Mouse (Mus musculus) kidney, postnatal 14 days (tissue): Measurements from ENCODE around the gene Trim11.
"Not testable (repeated sequence)": the region's sequence is repeated elsewhere in the genome, so short reads cannot be mapped to it uniquely, and the experiment has no call there.

Experiments used
- DNase-seq: peaks from one replicate; pipeline ENCODE4 v3.0.0; 2022; ENCODE audit warnings: mixed read lengths

Trim11 gene

GRCm38 (mm10) chr11:58978027-58978705, at the start of gene Trim11:
Gene Trim11, plus strand, starts transcription at chr11:58978093.
- peak; percentile 71 for DNase-seq

DNA sequence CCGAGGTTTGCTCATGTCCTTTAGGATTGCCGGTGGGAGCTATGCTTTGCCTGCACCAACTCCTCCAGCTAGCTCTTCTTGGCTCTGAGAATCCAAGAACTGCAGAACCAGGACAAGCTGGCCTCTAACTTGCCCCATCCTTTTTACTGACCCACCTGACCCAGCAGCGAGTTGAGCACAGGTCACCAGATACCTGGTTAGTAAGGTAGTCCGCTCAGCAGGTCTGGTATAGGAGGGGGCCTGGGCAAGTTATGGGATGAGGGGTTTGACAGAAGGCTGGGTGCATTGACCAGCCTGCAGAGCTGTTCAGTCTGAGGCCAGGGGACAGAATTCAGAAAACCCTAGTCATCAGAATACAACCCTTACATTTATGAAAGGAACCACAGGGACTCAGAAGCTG, 48.8 kb upstream of the Trim11 start:
- DNase-seq, result no peak

- DNase-seq, result peak; percentile 49
These were observed 48.3 kb upstream of the Trim11 start for GRCm38 (mm10) chr11:58929641-58930040.

- no peak for DNase-seq
These were observed 47.6 kb upstream of the Trim11 start for GRCm38 (mm10) chr11:58930254-58930653.

GRCm38 (mm10) chr11:58931576-58931975, 46.3 kb upstream of the Trim11 start:
- no peak for DNase-seq

DNA sequence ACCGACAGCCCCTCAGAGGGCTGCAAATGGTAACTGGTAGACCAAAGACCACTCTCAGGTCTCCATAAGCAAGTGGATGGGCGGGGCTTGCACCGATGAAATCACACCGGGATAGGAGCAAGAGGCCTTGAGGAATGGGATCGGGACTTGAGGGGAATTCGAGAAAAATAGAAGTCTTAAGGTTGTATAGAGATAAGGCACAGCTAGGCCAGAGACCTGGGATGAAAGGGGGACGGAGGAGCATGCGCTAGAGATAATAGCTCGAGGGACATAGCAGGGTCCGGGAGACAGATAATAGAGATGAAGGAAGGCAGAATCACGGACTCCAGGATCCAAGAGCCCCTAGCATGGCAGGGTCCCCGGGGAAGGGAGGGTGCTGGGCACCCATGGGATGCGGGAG, 40.0 kb upstream of the Trim11 start:
- DNase-seq, result no peak

- peak; percentile 96 for DNase-seq
These were observed 39.4 kb upstream of the Trim11 start, which contains the start of gene Rnf187 for GRCm38 (mm10) chr11:58938322-58939087. Gene Rnf187, minus strand, starts transcription at chr11:58938916.

GRCm38 (mm10) chr11:58939088-58939439, 38.8 kb upstream of the Trim11 start:
- no peak for DNase-seq

- no peak for DNase-seq
These were observed 33.8 kb upstream of the Trim11 start for GRCm38 (mm10) chr11:58944136-58944535.

DNA sequence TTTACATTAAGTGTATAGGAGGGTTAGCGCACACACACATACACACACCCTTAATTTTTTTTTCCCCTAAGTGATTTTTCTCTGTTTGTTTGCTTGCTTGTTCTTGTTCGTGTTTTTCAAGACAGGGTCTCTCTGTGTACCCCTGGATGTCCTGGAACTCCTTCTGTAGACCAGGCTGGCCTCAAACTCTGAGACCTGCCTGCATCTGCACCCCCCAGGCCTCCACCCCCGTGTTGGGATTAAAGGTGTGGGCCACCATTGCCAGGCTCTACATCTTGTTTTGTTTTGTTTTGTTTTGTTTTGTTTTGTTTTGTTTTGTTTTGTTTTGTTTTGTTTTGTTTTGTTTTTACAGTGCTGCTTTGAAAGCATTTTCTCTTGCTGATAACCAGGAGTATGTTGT, 30.6 kb upstream of the Trim11 start:
- no peak for DNase-seq

DNA sequence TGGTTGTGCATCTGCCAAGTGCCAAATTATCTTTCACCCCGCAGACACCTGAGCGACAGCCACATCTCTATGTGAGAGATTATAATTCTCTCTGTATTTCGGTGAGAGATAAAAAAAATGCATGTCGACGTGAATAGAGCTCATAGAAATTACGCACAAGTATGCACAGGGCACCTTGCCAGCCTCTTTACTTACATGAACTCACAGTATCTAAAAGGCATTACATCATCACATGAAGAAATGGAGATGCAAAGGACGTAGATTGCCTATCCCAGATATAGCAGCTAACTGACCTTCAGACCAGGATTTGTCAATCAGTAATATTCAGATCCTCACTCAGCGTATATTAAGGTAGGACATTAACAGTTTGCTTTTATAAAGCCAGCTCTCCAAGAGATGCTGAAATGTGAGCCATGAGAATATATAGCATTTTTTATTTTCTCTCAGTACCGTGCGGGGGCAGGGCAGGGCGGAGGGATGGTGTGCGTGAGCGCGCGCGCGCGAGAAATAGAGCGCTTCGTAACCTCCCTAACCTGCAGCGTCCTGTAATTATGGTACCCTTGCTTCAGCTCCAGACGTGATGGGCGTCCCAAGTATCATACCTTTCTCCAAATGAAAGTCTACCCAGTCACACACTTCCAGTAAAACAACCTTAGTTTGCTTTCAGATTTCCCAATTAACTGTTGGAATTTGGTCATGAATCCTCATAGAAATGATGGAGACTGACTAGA, 29.9 kb upstream of the Trim11 start:
- DNase-seq, result no peak

GRCm38 (mm10) chr11:58948542-58949479, 29.1 kb upstream of the Trim11 start, which contains the start of gene Hist3h2ba:
Gene Hist3h2ba, plus strand, starts transcription at chr11:58948920.
- DNase-seq, result peak; percentile 72

GRCm38 (mm10) chr11:58949480-58950431, 28.1 kb upstream of the Trim11 start:
- no peak for DNase-seq

DNA sequence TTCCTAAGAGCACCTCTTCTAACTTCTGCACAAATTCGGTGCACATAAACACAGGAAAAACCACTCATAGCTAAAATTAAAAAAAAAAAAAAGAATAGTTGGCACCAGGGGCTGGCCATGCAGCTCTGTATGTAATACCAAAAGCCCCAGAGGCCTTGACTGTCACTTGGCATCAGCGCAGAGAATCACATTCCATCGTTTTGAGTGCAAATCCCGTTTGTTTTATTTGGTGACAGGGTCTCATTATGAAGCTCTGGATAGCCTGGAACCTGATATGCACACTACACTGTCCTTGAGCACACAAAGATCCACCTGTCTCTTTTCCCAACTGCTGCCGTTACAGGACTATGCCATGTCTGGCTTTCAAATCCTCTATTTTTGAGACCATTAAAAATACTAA, 26.7 kb upstream of the Trim11 start:
- DNase-seq, result no peak

DNA sequence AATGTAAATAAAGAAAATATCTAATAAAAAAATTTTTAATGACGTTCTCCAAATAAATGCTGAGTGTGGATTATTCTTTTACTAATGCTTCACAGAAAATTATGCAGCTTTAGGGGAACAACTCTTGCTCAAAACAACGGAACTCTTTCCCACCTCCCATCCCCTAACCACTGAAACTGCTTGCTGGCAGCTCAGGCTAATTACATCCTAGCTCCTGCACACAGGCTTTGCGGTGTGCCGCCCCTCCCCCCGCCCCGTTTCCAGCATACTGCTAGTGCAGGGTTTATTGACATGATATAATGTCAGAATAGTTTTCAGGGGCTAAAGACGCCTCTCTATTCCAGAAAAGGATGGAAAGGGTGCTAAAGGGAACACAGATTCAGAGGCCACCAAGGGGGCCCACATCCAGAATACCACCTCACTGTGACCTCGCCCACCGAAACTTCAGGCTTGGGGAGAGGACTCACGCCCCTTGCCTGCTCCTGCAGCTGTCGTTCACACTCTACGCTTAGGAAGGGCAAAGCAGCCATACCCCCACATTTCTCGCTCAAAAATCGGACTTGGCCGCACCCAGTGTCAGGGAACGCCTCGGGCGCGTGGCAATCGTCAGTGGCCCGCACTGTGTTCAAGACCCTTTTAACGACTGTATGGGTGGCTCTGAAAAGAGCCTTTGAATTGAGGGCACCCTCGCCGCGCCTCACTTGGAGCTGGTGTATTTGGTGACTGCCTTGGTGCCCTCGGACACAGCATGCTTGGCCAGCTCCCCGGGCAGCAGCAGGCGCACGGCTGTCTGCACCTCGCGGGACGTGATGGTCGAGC, 24.3 kb upstream of the Trim11 start:
- DNase-seq, result peak; percentile 28

DNA sequence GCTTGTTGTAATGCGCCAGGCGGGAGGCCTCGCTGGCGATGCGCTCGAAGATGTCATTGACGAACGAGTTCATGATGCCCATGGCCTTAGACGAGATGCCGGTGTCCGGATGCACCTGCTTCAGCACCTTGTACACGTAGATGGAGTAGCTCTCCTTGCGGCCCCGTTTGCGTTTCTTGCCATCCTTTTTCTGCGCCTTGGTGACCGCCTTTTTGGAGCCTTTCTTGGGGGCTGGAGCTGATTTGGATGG, 23.8 kb upstream of the Trim11 start:
- DNase-seq, result not testable (repeated sequence)

GRCm38 (mm10) chr11:58954420-58955142, 23.3 kb upstream of the Trim11 start, which contains the start of the genes Hist3h2a and Trim17:
Gene Hist3h2a, plus strand, starts transcription at chr11:58954685.
Gene Trim17, plus strand, starts transcription at chr11:58954685.
- peak; percentile 93 for DNase-seq

- DNase-seq, result no peak
These were observed 22.6 kb upstream of the Trim11 start for GRCm38 (mm10) chr11:58955143-58955867.

- DNase-seq, result no peak
These were observed 22.0 kb upstream of the Trim11 start for GRCm38 (mm10) chr11:58955868-58956257.
